Mouse (Mus musculus): ENCODE results near the gene Mbnl1. TPM values are rescaled to one million over a fixed set of nuclear protein-coding genes. Genes with fewer than 3 reads are reported as not detected.

The Mbnl1 gene
- total and polyA plus RNA-seq, 3 experiments, result 174 to 332 (median 249) TPM

DNA sequence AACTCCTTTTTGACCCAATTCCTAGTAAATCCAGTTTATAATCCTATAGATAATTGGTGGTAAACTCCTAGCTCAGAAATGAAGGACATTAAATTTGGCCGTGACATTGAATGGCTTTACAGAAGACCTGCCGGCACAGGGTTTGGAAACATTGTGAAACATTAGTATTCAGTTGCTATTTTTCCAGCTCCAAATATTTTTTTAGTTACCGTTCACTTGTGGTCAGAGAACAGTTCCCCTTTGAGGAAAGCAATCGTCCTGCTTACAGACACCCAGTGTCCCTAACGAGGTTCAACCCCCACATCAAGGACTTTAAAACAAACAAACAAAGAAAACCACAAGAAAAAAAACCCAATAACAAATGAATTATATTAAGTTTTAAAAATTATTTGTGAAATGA lies 58.7 kb downstream of the Mbnl1 start:
- Histone ChIP-seq H3K4me1 (ENCODE audit: control insufficient read depth in 1 of 2, insufficient read depth in 2 of 2) (peaks cover 9 to 65% of the 10 kb centered on the region in 2 experiments), H3K27me3 (replicated peaks) (no peaks in the 10 kb centered on the region), H3K9me3 (replicated peaks; ENCODE audit: low read length) (no peaks in the 10 kb centered on the region), H3K9ac (ENCODE audit: insufficient read depth, low read depth) (peak overlapping the region; percentile 19; the same call in 1 of the 2 replicates), H3K27ac (ENCODE audit: insufficient read depth, low read depth) (no peak overlapping the region), H3K4me2 (ENCODE audit: insufficient read depth, low read depth, poor library complexity, severe bottlenecking) (peak overlapping the region; percentile 26; the same call in 1 of the 2 replicates), H3K36me3 (replicated peaks in 1 of 2; ENCODE audit: control insufficient read depth in 1 of 2, insufficient read depth in 1 of 2, low read length in 1 of 2) (peaks cover 13 to 26% of the 10 kb centered on the region in 2 experiments), H3K79me2 (replicated peaks; ENCODE audit: control insufficient read depth, extremely low read depth, insufficient read depth, poor library complexity, severe bottlenecking) (peaks cover 75% of the 10 kb centered on the region), H3K4me3 (replicated peaks in 1 of 3; ENCODE audit: low read depth in 2 of 3, low read length in 2 of 3, poor library complexity in 1 of 3) (peak overlapping the region in 2 of 3 experiments; percentile 18 to 44)
- dilution Hi-C loops (cut with MboI; ENCODE audit: extremely low pct_ligation_motif_present, extremely low pct_unique_long_range_greater_than_20kb, low sequenced_read_pairs) (no loop called here), in situ Hi-C loops (cut with MboI; ENCODE audit: low pct_ligation_motif_present, low pct_unique_long_range_greater_than_20kb, low sequenced_read_pairs) (loop anchor here (10.0 kb wide), 1 partner anchor 64 kb away; no protein-coding TSS in a partner anchor)
- TF ChIP-seq EP300 (IDR thresholded peaks at IDR 0.05; ENCODE audit: low read length) (peak; percentile 34; the same call in 1 of the 2 replicates), POLR2AphosphoS2 (IDR thresholded peaks at IDR 0.05; ENCODE audit: low read depth, low read length) (no peak), IRF4 (IDR thresholded peaks at IDR 0.05; ENCODE audit: low read depth, low read length) (peak; percentile 17; the same call in 1 of the 2 replicates), TBP (conservative IDR thresholded peaks at IDR 0.05; ENCODE audit: low read depth, low read length) (no peak)
- DNase-seq (ENCODE audit: extremely low read depth), result no peak

GRCm38 (mm10) chr3:60531826-60532225 lies 59.2 kb downstream of the Mbnl1 start:
- dilution Hi-C loops (cut with MboI; ENCODE audit: extremely low pct_ligation_motif_present, extremely low pct_unique_long_range_greater_than_20kb, low sequenced_read_pairs) (no loop called here), in situ Hi-C loops (cut with MboI; ENCODE audit: low pct_ligation_motif_present, low pct_unique_long_range_greater_than_20kb, low sequenced_read_pairs) (loop anchor here (10.0 kb wide), 1 partner anchor 63 kb away; no protein-coding TSS in a partner anchor)
- Histone ChIP-seq H3K4me2 (ENCODE audit: insufficient read depth, low read depth, poor library complexity, severe bottlenecking) (no peak overlapping the region; the same call in 1 of the 2 replicates), H3K9me3 (replicated peaks; ENCODE audit: low read length) (no peaks in the 10 kb centered on the region), H3K9ac (ENCODE audit: insufficient read depth, low read depth) (no peak overlapping the region), H3K27me3 (replicated peaks) (no peaks in the 10 kb centered on the region), H3K79me2 (replicated peaks; ENCODE audit: control insufficient read depth, extremely low read depth, insufficient read depth, poor library complexity, severe bottlenecking) (peaks cover 71% of the 10 kb centered on the region), H3K36me3 (replicated peaks in 1 of 2; ENCODE audit: control insufficient read depth in 1 of 2, insufficient read depth in 1 of 2, low read length in 1 of 2) (peaks cover 11 to 21% of the 10 kb centered on the region in 2 experiments), H3K27ac (ENCODE audit: insufficient read depth, low read depth) (no peak overlapping the region), H3K4me1 (ENCODE audit: control insufficient read depth in 1 of 2, insufficient read depth in 2 of 2) (peaks cover 7 to 65% of the 10 kb centered on the region in 2 experiments), H3K4me3 (replicated peaks in 1 of 3; ENCODE audit: low read depth in 2 of 3, low read length in 2 of 3, poor library complexity in 1 of 3) (no peak overlapping the region)
- DNase-seq (ENCODE audit: extremely low read depth), result no peak
- TF ChIP-seq CHD1 (IDR thresholded peaks at IDR 0.05; ENCODE audit: low read depth, low read length) (no peak), SIN3A (IDR thresholded peaks at IDR 0.05; ENCODE audit: low read length) (no peak), BHLHE40 (IDR thresholded peaks at IDR 0.05; ENCODE audit: low read depth, low read length) (no peak), MXI1 (IDR thresholded peaks at IDR 0.05; ENCODE audit: low read depth, low read length) (no peak), ZKSCAN1 (IDR thresholded peaks at IDR 0.05; ENCODE audit: borderline replicate concordance, low read depth, low read length) (no peak), NRF1 (IDR thresholded peaks at IDR 0.05; ENCODE audit: low read depth, low read length) (no peak)

DNA sequence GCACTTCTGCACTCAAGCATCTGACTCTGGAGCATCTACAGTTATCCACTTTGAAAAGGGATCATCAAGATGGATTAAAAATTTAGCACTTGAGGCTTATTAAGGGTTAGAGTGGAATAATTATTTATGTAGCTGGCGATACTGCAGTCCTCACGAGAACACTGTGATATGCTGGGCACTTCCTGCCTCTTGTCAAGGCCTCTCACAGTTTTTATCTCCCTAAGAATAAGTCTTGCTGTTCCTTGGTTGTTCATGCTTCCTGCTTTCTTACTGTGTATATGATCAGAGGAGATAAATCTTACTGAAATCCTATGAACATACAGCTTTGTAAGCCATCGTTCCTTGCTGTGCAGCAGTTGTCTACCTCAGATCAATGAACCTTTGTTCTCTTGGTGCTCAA lies 62.6 kb downstream of the Mbnl1 start:
- Histone ChIP-seq H3K9me3 (replicated peaks; ENCODE audit: low read length) (no peaks in the 10 kb centered on the region), H3K4me1 (ENCODE audit: control insufficient read depth in 1 of 2, insufficient read depth in 2 of 2) (peaks cover 5 to 80% of the 10 kb centered on the region in 2 experiments; a peak in 3 of 4 replicates), H3K9ac (ENCODE audit: insufficient read depth, low read depth) (peak overlapping the region; percentile 48; the same call in 1 of the 2 replicates), H3K79me2 (replicated peaks; ENCODE audit: control insufficient read depth, extremely low read depth, insufficient read depth, poor library complexity, severe bottlenecking) (peaks cover 58% of the 10 kb centered on the region), H3K4me2 (ENCODE audit: insufficient read depth, low read depth, poor library complexity, severe bottlenecking) (no peak overlapping the region), H3K4me3 (replicated peaks in 1 of 3; ENCODE audit: low read depth in 2 of 3, low read length in 2 of 3, poor library complexity in 1 of 3) (no peak overlapping the region), H3K36me3 (replicated peaks in 1 of 2; ENCODE audit: control insufficient read depth in 1 of 2, insufficient read depth in 1 of 2, low read length in 1 of 2) (peaks cover 3 to 13% of the 10 kb centered on the region in 2 experiments), H3K27ac (ENCODE audit: insufficient read depth, low read depth) (peak overlapping the region; percentile 43), H3K27me3 (replicated peaks) (no peaks in the 10 kb centered on the region)
- no peak for DNase-seq (ENCODE audit: extremely low read depth)
- TF ChIP-seq MEF2A (IDR thresholded peaks at IDR 0.05; ENCODE audit: borderline replicate concordance, low read depth, low read length) (no peak), RCOR1 (conservative IDR thresholded peaks at IDR 0.05; ENCODE audit: low read depth, low read length) (no peak), E2F4 (IDR thresholded peaks at IDR 0.05; ENCODE audit: insufficient replicate concordance, low read depth, low read length) (no peak), GABPA (IDR thresholded peaks at IDR 0.05; ENCODE audit: insufficient replicate concordance, low read depth, low read length) (no peak)
- dilution Hi-C loops (cut with MboI; ENCODE audit: extremely low pct_ligation_motif_present, extremely low pct_unique_long_range_greater_than_20kb, low sequenced_read_pairs), result no loop called here
- in situ Hi-C loops (cut with MboI; ENCODE audit: low pct_ligation_motif_present, low pct_unique_long_range_greater_than_20kb, low sequenced_read_pairs), result loop anchor here (10.0 kb wide), 1 partner anchor 60 kb away; no protein-coding TSS in a partner anchor

All from CH12.LX (cell line).